Mouse (Mus musculus): ENCODE results near the gene Gm884. TPM values are rescaled to one million over a fixed set of nuclear protein-coding genes. Genes with fewer than 3 reads are reported as not detected.

Gene Gm884
- polyA plus RNA-seq, 1 experiment: not detected

DNA sequence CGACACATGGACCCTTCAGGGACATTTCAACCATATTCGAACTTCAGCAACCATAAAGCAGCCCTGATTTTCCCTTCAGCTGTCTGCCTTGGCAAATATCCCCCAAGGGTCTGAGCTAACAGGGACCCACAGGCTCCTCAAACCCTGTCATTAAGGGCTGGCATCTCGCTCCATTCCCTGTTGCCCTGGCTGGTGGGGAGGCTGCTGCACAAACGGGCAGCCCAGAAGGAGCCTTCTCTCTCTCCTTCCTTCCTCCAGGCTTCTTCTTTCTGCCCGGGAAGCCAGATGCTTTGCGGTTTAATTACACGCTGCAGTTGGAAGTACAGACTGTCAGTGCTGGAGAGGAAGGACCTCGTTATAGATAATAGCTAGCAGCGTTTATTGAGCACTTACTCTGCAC, 22.3 kb upstream of the Gm884 start:
- Histone ChIP-seq H3K4me3 (ENCODE audit: insufficient read depth, poor library complexity, severe bottlenecking) (no peak overlapping the region), H3K36me3 (ENCODE audit: control insufficient read depth, insufficient read depth) (no peaks in the 10 kb centered on the region), H3K27me3 (ENCODE audit: control insufficient read depth, insufficient read depth, insufficient read length) (peaks cover 50% of the 10 kb centered on the region), H3K79me3 (ENCODE audit: low read depth) (no peaks in the 10 kb centered on the region), H3ac (ENCODE audit: control insufficient read depth, insufficient read length, low read depth) (no peak overlapping the region), H3K79me2 (ENCODE audit: control insufficient read depth, insufficient read depth) (no peaks in the 10 kb centered on the region)
- TF ChIP-seq MYOD1 (IDR thresholded peaks at IDR 0.05; ENCODE audit: control insufficient read depth, insufficient read length, low read depth): no peak

DNA sequence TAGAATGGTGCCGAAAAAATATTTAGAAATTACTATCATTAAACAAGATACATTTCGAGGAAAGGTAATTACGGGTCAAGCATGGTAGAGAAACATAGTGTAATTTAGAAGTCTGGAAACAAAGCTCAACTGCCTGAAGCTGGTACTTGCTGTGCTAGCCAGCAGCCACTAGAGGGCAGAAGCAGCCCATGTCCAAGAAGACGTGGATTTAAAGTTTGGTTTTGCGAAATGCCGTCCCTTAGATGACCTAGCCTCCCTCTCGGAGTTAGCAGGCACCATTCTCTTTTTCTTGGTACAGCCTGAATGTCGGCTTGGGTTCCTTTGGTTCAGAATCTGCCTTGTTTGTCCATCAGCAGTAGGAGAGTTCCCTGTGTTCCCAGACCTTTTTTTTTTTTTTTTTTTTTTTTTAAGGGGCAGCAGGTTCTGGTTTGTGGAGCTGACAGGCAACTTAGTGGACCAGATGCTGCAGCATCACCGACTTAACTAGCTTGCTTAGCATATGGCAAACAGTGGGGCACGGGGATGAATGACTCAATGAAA, 18.5 kb upstream of the Gm884 start:
- Histone ChIP-seq H3ac (ENCODE audit: control insufficient read depth, insufficient read length, low read depth) (no peak overlapping the region), H3K27me3 (ENCODE audit: control insufficient read depth, insufficient read depth, insufficient read length) (peaks cover 57% of the 10 kb centered on the region), H3K4me3 (ENCODE audit: insufficient read depth, poor library complexity, severe bottlenecking) (no peak overlapping the region), H3K79me3 (ENCODE audit: low read depth) (no peaks in the 10 kb centered on the region), H3K36me3 (ENCODE audit: control insufficient read depth, insufficient read depth) (no peaks in the 10 kb centered on the region), H3K79me2 (ENCODE audit: control insufficient read depth, insufficient read depth) (no peaks in the 10 kb centered on the region)
- TF ChIP-seq FOSL1 (IDR thresholded peaks at IDR 0.05; ENCODE audit: insufficient read depth, low read length, poor library complexity, severe bottlenecking) (no peak), CTCF (IDR thresholded peaks at IDR 0.05; ENCODE audit: control insufficient read depth, insufficient read depth, insufficient read length) (peak; percentile 83)

DNA sequence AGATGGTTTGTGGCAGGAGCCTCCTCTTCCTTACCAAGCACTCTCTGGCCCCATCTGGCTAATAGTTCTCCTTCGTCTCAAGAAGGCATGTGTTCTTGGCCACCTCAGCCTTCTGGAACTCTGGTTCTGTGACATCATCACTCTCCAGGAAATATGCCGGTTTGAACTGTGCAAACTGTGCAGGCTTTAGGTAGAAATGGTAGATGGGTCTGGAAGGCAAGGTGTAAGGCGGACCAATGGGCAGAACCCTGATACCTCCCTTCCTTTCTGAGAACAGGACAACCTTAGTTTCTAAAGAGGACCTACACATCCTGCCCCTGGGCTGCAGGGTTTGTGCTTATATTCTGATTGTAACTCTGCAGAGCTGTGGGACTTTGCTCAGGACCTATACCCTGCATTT, 17.9 kb upstream of the Gm884 start, which contains the start of gene Lyzl6:
Gene Lyzl6 (minus strand): TSS at position 101 of the 400 bp plus-strand sequence.
- Histone ChIP-seq H3K79me2 (ENCODE audit: control insufficient read depth, insufficient read depth) (no peaks in the 10 kb centered on the region), H3K4me3 (ENCODE audit: insufficient read depth, poor library complexity, severe bottlenecking) (no peak within 1 kb of the TSS), H3K27me3 (ENCODE audit: control insufficient read depth, insufficient read depth, insufficient read length) (peaks cover 61% of the 10 kb centered on the region), H3K79me3 (ENCODE audit: low read depth) (no peaks in the 10 kb centered on the region), H3ac (ENCODE audit: control insufficient read depth, insufficient read length, low read depth) (no peak within 1 kb of the TSS), H3K36me3 (ENCODE audit: control insufficient read depth, insufficient read depth) (no peaks in the 10 kb centered on the region)
- TF ChIP-seq MYOD1 (IDR thresholded peaks at IDR 0.05; ENCODE audit: control insufficient read depth, insufficient read length, low read depth) (no peak), MAX (IDR thresholded peaks at IDR 0.05) (no peak)

DNA sequence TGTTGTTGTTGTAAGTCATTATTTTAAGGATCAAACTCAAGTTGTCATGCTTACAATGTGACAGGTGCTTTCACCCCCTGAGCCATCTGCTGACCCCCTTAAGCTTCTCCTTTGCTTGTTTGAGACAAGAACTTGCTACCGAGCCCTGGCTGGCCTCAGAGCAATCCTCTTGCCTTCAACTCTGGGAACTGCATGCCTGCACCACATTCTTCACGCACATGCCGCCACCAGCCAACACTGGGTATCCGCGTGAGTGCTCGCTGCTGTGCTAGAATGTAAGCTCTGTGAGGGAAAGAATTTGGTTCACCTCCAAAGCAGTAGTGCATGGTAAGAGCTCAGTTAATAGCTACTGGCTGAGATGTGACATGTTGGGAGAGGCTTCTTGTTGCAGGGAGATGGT, 15.3 kb upstream of the Gm884 start:
- TF ChIP-seq MAX (IDR thresholded peaks at IDR 0.05) (no peak), FOSL1 (IDR thresholded peaks at IDR 0.05; ENCODE audit: insufficient read depth, low read length, poor library complexity, severe bottlenecking) (no peak), USF1 (IDR thresholded peaks at IDR 0.05; ENCODE audit: low read depth) (no peak), MYOG (IDR thresholded peaks at IDR 0.05; ENCODE audit: control insufficient read depth, extremely low read depth, insufficient read length) (no peak), CEBPB (IDR thresholded peaks at IDR 0.05; ENCODE audit: low read depth) (no peak), MYOD1 (IDR thresholded peaks at IDR 0.05; ENCODE audit: control insufficient read depth, insufficient read length, low read depth) (no peak), CTCF (IDR thresholded peaks at IDR 0.05; ENCODE audit: control insufficient read depth, insufficient read depth, insufficient read length) (no peak)
- peaks cover 58% of the 10 kb centered on the region for H3K27me3 ChIP-seq (ENCODE audit: control insufficient read depth, insufficient read depth, insufficient read length)
- H3K4me3 ChIP-seq (ENCODE audit: insufficient read depth, poor library complexity, severe bottlenecking): no peak overlapping the region
- H3K36me3 ChIP-seq (ENCODE audit: control insufficient read depth, insufficient read depth): no peaks in the 10 kb centered on the region
- H3K79me2 ChIP-seq (ENCODE audit: control insufficient read depth, insufficient read depth): no peaks in the 10 kb centered on the region
- no peaks in the 10 kb centered on the region for H3K79me3 ChIP-seq (ENCODE audit: low read depth)
- no peak overlapping the region for H3ac ChIP-seq (ENCODE audit: control insufficient read depth, insufficient read length, low read depth)

- peaks cover 50% of the 10 kb centered on the region for H3K27me3 ChIP-seq (ENCODE audit: control insufficient read depth, insufficient read depth, insufficient read length)
- no peaks in the 10 kb centered on the region for H3K36me3 ChIP-seq (ENCODE audit: control insufficient read depth, insufficient read depth)
- no peak overlapping the region for H3ac ChIP-seq (ENCODE audit: control insufficient read depth, insufficient read length, low read depth)
- H3K79me3 ChIP-seq (ENCODE audit: low read depth): no peaks in the 10 kb centered on the region
- H3K79me2 ChIP-seq (ENCODE audit: control insufficient read depth, insufficient read depth): no peaks in the 10 kb centered on the region
- H3K4me3 ChIP-seq (ENCODE audit: insufficient read depth, poor library complexity, severe bottlenecking): no peak overlapping the region
- TF ChIP-seq CEBPB (IDR thresholded peaks at IDR 0.05; ENCODE audit: low read depth): no peak
- TF ChIP-seq FOSL1 (IDR thresholded peaks at IDR 0.05; ENCODE audit: insufficient read depth, low read length, poor library complexity, severe bottlenecking): no peak
- TF ChIP-seq MYOD1 (IDR thresholded peaks at IDR 0.05; ENCODE audit: control insufficient read depth, insufficient read length, low read depth): no peak
- TF ChIP-seq USF1 (IDR thresholded peaks at IDR 0.05; ENCODE audit: low read depth): no peak
- no peak for TF ChIP-seq CTCF (IDR thresholded peaks at IDR 0.05; ENCODE audit: control insufficient read depth, insufficient read depth, insufficient read length)
- TF ChIP-seq MYOG (IDR thresholded peaks at IDR 0.05; ENCODE audit: control insufficient read depth, extremely low read depth, insufficient read length): no peak
- TF ChIP-seq MAX (IDR thresholded peaks at IDR 0.05): no peak
Observed at GRCm38 (mm10) chr11:103635481-103635880, 14.5 kb upstream of the Gm884 start.

DNA sequence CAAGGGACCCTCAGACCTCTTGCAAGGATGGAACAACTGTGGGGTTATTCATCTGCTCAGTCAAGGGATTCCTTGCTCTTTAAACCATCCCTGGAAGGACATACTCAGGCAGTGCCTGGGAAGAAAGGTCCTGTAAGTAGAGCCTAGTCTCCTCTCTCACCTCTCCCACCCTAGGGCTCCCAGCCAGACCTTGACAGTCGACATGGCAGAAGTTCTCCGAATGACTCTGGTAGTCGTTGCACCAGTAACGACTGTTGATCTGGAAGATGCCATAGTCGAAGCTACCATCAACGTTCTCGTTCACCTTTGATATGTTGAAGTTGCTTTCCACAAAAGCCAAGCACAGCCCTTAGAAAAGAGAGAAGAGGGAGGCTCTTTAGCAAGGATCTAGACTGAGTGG, 13.9 kb upstream of the Gm884 start:
- Histone ChIP-seq H3K4me3 (ENCODE audit: insufficient read depth, poor library complexity, severe bottlenecking) (no peak overlapping the region), H3K36me3 (ENCODE audit: control insufficient read depth, insufficient read depth) (no peaks in the 10 kb centered on the region), H3K79me3 (ENCODE audit: low read depth) (no peaks in the 10 kb centered on the region), H3ac (ENCODE audit: control insufficient read depth, insufficient read length, low read depth) (no peak overlapping the region), H3K79me2 (ENCODE audit: control insufficient read depth, insufficient read depth) (no peaks in the 10 kb centered on the region), H3K27me3 (ENCODE audit: control insufficient read depth, insufficient read depth, insufficient read length) (peaks cover 47% of the 10 kb centered on the region)
- no peak for TF ChIP-seq MYOG (IDR thresholded peaks at IDR 0.05; ENCODE audit: control insufficient read depth, extremely low read depth, insufficient read length)
- TF ChIP-seq CEBPB (IDR thresholded peaks at IDR 0.05; ENCODE audit: low read depth): no peak
- no peak for TF ChIP-seq MAX (IDR thresholded peaks at IDR 0.05)
- no peak for TF ChIP-seq USF1 (IDR thresholded peaks at IDR 0.05; ENCODE audit: low read depth)
- no peak for TF ChIP-seq FOSL1 (IDR thresholded peaks at IDR 0.05; ENCODE audit: insufficient read depth, low read length, poor library complexity, severe bottlenecking)
- TF ChIP-seq CTCF (IDR thresholded peaks at IDR 0.05; ENCODE audit: control insufficient read depth, insufficient read depth, insufficient read length): no peak
- no peak for TF ChIP-seq MYOD1 (IDR thresholded peaks at IDR 0.05; ENCODE audit: control insufficient read depth, insufficient read length, low read depth)
